Mouse (Mus musculus): Measurements from ENCODE around the gene Klf7. TPM values are rescaled to one million over a fixed set of nuclear protein-coding genes. Genes with fewer than 3 reads are reported as not detected.

Gene Klf7
- polyA plus RNA-seq, 2 experiments, result 1.4 to 3.6 TPM

GRCm38 (mm10) chr1:64078011-64078746 lies 43.9 kb downstream of the Klf7 start:
- WGBS (ENCODE audit: insufficient replicate concordance), result 46% methylated on average over 9 of the region's 9 CpGs
- H3K9me3 ChIP-seq (ENCODE audit: control insufficient read depth, low read length), result no peaks in the 10 kb centered on the region
- peak in 1 of 3 experiments; percentile 42 for DNase-seq (ENCODE audit: low read depth in 3 of 3, low spot score in 3 of 3)
- no peak for TF ChIP-seq CTCF (IDR thresholded peaks at IDR 0.05; ENCODE audit: low read depth)
- no peak for TF ChIP-seq EP300 (IDR thresholded peaks at IDR 0.05; ENCODE audit: low read depth)
- H3K4me2 ChIP-seq (ENCODE audit: low read depth), result peak overlapping the region; percentile 45
- ATAC-seq (ENCODE audit: insufficient read depth), result peak; percentile 37; the same call in 1 of the 2 replicates
- peaks cover 10 to 18% of the 10 kb centered on the region in 2 experiments for H3K4me1 ChIP-seq (replicated peaks; ENCODE audit: control insufficient read depth in 2 of 2, insufficient read depth in 2 of 2, low read length in 1 of 2)
- H3K27ac ChIP-seq, result no peak overlapping the region
- no peak overlapping the region for H3K9ac ChIP-seq (replicated peaks)
- no peaks in the 10 kb centered on the region for H3K36me3 ChIP-seq (replicated peaks; ENCODE audit: control insufficient read depth, insufficient read depth, low read depth)
- no peaks in the 10 kb centered on the region for H3K27me3 ChIP-seq (ENCODE audit: control insufficient read depth, insufficient read depth, low read length)
- H3K4me3 ChIP-seq (ENCODE audit: insufficient read depth in 1 of 2, low read depth in 2 of 2, low read length in 2 of 2), result peak overlapping the region in 1 of 2 experiments; percentile 15; a peak in 2 of 4 replicates

DNA sequence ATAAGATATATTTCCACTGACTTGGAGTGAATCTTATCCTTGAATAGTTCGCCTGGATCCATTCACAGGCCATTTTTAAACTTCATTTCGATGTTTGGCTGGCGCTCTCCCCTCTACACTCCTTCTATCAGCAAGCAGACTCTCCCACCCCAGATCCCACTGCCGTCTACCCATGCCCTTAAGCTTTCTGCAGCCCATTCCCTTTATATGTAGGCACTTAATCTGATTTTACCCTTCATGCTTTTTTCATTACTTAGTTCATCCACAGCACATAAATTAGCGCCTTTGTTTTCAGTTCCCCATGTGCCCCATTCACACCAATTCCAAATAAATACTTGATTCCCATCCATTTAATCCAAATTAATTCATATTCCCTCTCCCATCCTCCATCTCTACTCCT lies 48.0 kb downstream of the Klf7 start:
- TF ChIP-seq CTCF (IDR thresholded peaks at IDR 0.05; ENCODE audit: low read depth), result no peak
- no peak for TF ChIP-seq EP300 (IDR thresholded peaks at IDR 0.05; ENCODE audit: low read depth)
- ATAC-seq (ENCODE audit: insufficient read depth) (no peak), DNase-seq (ENCODE audit: low read depth in 3 of 3, low spot score in 3 of 3) (no peak)
- H3K4me1 ChIP-seq (replicated peaks; ENCODE audit: control insufficient read depth in 2 of 2, insufficient read depth in 2 of 2, low read length in 1 of 2), result peaks cover 0 to 3% of the 10 kb centered on the region in 2 experiments; a peak in 2 of 4 replicates
- H3K9ac ChIP-seq (replicated peaks), result no peak overlapping the region
- no peak overlapping the region for H3K4me3 ChIP-seq (ENCODE audit: insufficient read depth in 1 of 2, low read depth in 2 of 2, low read length in 2 of 2)
- H3K27me3 ChIP-seq (ENCODE audit: control insufficient read depth, insufficient read depth, low read length), result no peaks in the 10 kb centered on the region
- 69% methylated on average over 5 of the region's 5 CpGs for WGBS (ENCODE audit: insufficient replicate concordance)
- H3K27ac ChIP-seq, result no peak overlapping the region
- H3K9me3 ChIP-seq (ENCODE audit: control insufficient read depth, low read length), result no peaks in the 10 kb centered on the region
- no peaks in the 10 kb centered on the region for H3K36me3 ChIP-seq (replicated peaks; ENCODE audit: control insufficient read depth, insufficient read depth, low read depth)
- H3K4me2 ChIP-seq (ENCODE audit: low read depth), result no peak overlapping the region

DNA sequence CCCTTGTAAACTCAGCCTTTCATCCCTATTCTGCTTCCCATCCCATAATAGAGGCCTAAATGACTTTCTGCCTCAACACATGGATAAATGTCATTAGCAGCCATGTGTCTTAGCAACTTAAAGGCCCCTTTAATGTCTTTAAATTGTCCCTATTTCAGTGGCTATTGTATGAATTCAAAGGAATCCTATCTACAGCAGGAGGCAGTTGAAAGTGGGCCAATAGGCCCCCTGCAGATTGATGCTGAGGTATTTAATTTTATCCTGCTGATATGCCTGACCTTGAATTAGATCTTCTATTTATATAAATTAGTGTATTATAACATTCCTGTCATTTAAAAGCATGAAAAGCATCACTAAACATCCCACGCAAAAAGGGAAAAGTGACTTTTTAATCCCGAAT lies 51.1 kb downstream of the Klf7 start:
- no peaks in the 10 kb centered on the region for H3K9me3 ChIP-seq (ENCODE audit: control insufficient read depth, low read length)
- H3K4me1 ChIP-seq (replicated peaks; ENCODE audit: control insufficient read depth in 2 of 2, insufficient read depth in 2 of 2, low read length in 1 of 2), result no peaks in the 10 kb centered on the region
- ATAC-seq (ENCODE audit: insufficient read depth), result no peak
- no peak overlapping the region for H3K4me2 ChIP-seq (ENCODE audit: low read depth)
- TF ChIP-seq CTCF (IDR thresholded peaks at IDR 0.05; ENCODE audit: low read depth) (no peak), EP300 (IDR thresholded peaks at IDR 0.05; ENCODE audit: low read depth) (no peak)
- 71% methylated on average over 2 of the region's 2 CpGs for WGBS (ENCODE audit: insufficient replicate concordance)
- H3K9ac ChIP-seq (replicated peaks), result no peak overlapping the region
- H3K36me3 ChIP-seq (replicated peaks; ENCODE audit: control insufficient read depth, insufficient read depth, low read depth), result no peaks in the 10 kb centered on the region
- H3K27me3 ChIP-seq (ENCODE audit: control insufficient read depth, insufficient read depth, low read length), result no peaks in the 10 kb centered on the region
- no peak overlapping the region for H3K4me3 ChIP-seq (ENCODE audit: insufficient read depth in 1 of 2, low read depth in 2 of 2, low read length in 2 of 2)
- no peak overlapping the region for H3K27ac ChIP-seq
- no peak for DNase-seq (ENCODE audit: low read depth in 3 of 3, low spot score in 3 of 3)

GRCm38 (mm10) chr1:64066320-64067254 lies 55.5 kb downstream of the Klf7 start:
- H3K27ac ChIP-seq, result no peak overlapping the region
- no peaks in the 10 kb centered on the region for H3K36me3 ChIP-seq (replicated peaks; ENCODE audit: control insufficient read depth, insufficient read depth, low read depth)
- H3K4me2 ChIP-seq (ENCODE audit: low read depth), result no peak overlapping the region
- no peak for ATAC-seq (ENCODE audit: insufficient read depth)
- TF ChIP-seq EP300 (IDR thresholded peaks at IDR 0.05; ENCODE audit: low read depth) (no peak), CTCF (IDR thresholded peaks at IDR 0.05; ENCODE audit: low read depth) (no peak)
- no peak overlapping the region for H3K4me3 ChIP-seq (ENCODE audit: insufficient read depth in 1 of 2, low read depth in 2 of 2, low read length in 2 of 2)
- no peak for DNase-seq (ENCODE audit: low read depth in 3 of 3, low spot score in 3 of 3)
- no peaks in the 10 kb centered on the region for H3K9me3 ChIP-seq (ENCODE audit: control insufficient read depth, low read length)
- H3K9ac ChIP-seq (replicated peaks), result no peak overlapping the region
- WGBS (ENCODE audit: insufficient replicate concordance), result 52% methylated on average over 10 of the region's 10 CpGs
- no peaks in the 10 kb centered on the region for H3K27me3 ChIP-seq (ENCODE audit: control insufficient read depth, insufficient read depth, low read length)
- H3K4me1 ChIP-seq (replicated peaks; ENCODE audit: control insufficient read depth in 2 of 2, insufficient read depth in 2 of 2, low read length in 1 of 2), result no peaks in the 10 kb centered on the region

- ATAC-seq (ENCODE audit: insufficient read depth), result no peak
- no peaks in the 10 kb centered on the region; a peak in 1 of 4 replicates for H3K4me1 ChIP-seq (replicated peaks; ENCODE audit: control insufficient read depth in 2 of 2, insufficient read depth in 2 of 2, low read length in 1 of 2)
- H3K9ac ChIP-seq (replicated peaks), result no peak overlapping the region
- no peak overlapping the region for H3K27ac ChIP-seq
- TF ChIP-seq EP300 (IDR thresholded peaks at IDR 0.05; ENCODE audit: low read depth) (no peak), CTCF (IDR thresholded peaks at IDR 0.05; ENCODE audit: low read depth) (no peak)
- whole genome bisulfite sequencing (ENCODE audit: insufficient replicate concordance), result 82% methylated on average over 10 of the region's 10 CpGs
- DNase-seq (ENCODE audit: low read depth in 3 of 3, low spot score in 3 of 3), result no peak
- H3K9me3 ChIP-seq (ENCODE audit: control insufficient read depth, low read length), result no peaks in the 10 kb centered on the region
- H3K27me3 ChIP-seq (ENCODE audit: control insufficient read depth, insufficient read depth, low read length), result no peaks in the 10 kb centered on the region
- no peaks in the 10 kb centered on the region for H3K36me3 ChIP-seq (replicated peaks; ENCODE audit: control insufficient read depth, insufficient read depth, low read depth)
- H3K4me3 ChIP-seq (ENCODE audit: insufficient read depth in 1 of 2, low read depth in 2 of 2, low read length in 2 of 2), result no peak overlapping the region
- H3K4me2 ChIP-seq (ENCODE audit: low read depth), result no peak overlapping the region
Observed at GRCm38 (mm10) chr1:64061488-64061887, 60.6 kb downstream of the Klf7 start.

All from liver, embryonic 14.5 days (tissue).